Mouse (Mus musculus) bone marrow macrophage, adult 2 months (primary cell): ENCODE data around the gene Prss46.

Source experiments
- CTCF ChIP-seq: IDR thresholded peaks from 2 replicates; pipeline ENCODE4 v1.5.1; 2012; ENCODE audit warnings: low read depth, mild to moderate bottlenecking, low read length, moderate library complexity
- POLR2A ChIP-seq: IDR thresholded peaks from 2 replicates; pipeline ENCODE4 v1.6.1; 2012; ENCODE audit warnings: mild to moderate bottlenecking, low read depth, low read length, borderline replicate concordance

DNA sequence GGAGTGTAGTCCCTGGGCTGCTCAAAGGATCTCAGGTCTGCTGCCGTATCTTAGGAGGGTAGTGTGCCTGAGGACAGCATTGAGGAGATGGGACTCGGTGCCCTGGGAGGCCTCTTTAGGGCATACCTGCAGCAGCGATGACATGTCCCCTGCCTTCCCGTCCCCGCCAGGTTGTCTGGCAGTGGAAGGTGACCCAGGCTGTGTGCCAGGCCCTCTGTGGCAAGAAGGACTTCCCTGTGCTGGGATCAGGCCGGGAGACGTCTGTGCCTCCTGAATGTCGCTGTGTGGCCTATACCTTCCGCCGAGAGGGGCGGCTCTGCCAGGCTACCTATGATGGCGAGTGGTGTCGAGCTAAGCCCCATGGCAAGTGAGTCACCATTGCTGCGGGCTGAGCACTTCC, 44.6 kb downstream of the Prss46 start:
- no peak for TF ChIP-seq CTCF
- TF ChIP-seq POLR2A, result no peak
